Mouse (Mus musculus) left cerebral cortex, postnatal 14 days (tissue): ENCODE measurements around the gene Pgm5. TPM values are rescaled to one million over a fixed set of nuclear protein-coding genes. Genes with fewer than 3 reads are reported as not detected.
"Not testable (repeated sequence)": the region's sequence is repeated elsewhere in the genome, so short reads cannot be mapped to it uniquely, and the experiment has no call there.

ENCODE experiments used
- DNase-seq, 2 experiments: peaks; one replicate each; pipeline ENCODE4 v3.0.0; 2021 to 2022; ENCODE audit warnings: low spot score in 2 of 2, mixed read lengths in 1 of 2
- intact Hi-C: fragments of 180-260 bp; cut with DNase I; formaldehyde crosslinking; loops from one replicate; pipeline ENCODE4 v1.15.1; 2025
- total RNA-seq, 2 experiments: library from RNA; stranded (reverse); gene quantifications; 2 replicates each; pipeline ENCODE4 v1.2.3; 2021

The Pgm5 gene
- total RNA-seq, 2 experiments from 2014 or later, result 3.3 TPM

- intact Hi-C loops, result no loop called here
Observed at GRCm38 (mm10) chr19:24724362-24724761, 137.3 kb downstream of the Pgm5 start.

GRCm38 (mm10) chr19:24720448-24720847, 141.2 kb downstream of the Pgm5 start:
- intact Hi-C loops, result no loop called here
- DNase-seq, result no peak

More at GRCm38 (mm10) chr19:24724362-24724761, 137.3 kb downstream of the Pgm5 start:
- peak in 1 of 2 experiments; percentile 22 for DNase-seq

GRCm38 (mm10) chr19:24719504-24719903, 142.2 kb downstream of the Pgm5 start:
- intact Hi-C loops, result no loop called here
- DNase-seq, result no peak

GRCm38 (mm10) chr19:24718021-24718420, 143.6 kb downstream of the Pgm5 start:
- intact Hi-C loops, result no loop called here
- DNase-seq, result no peak

- intact Hi-C loops, result no loop called here
- DNase-seq, result peak; percentile 37 to 67
Observed at GRCm38 (mm10) chr19:24716303-24717097, 145.2 kb downstream of the Pgm5 start.

- intact Hi-C loops, result no loop called here
- DNase-seq, result no peak
Observed at GRCm38 (mm10) chr19:24708032-24708431, 153.6 kb downstream of the Pgm5 start.

- no peak for DNase-seq
- intact Hi-C loops, result no loop called here
Observed at GRCm38 (mm10) chr19:24707071-24707906, 154.4 kb downstream of the Pgm5 start.

GRCm38 (mm10) chr19:24705395-24705794, 156.3 kb downstream of the Pgm5 start:
- intact Hi-C loops, result loop anchor here (2.0 kb wide), 1 partner anchor 165 kb away; no protein-coding TSS in a partner anchor
- DNase-seq, result peak; percentile 43 to 62

GRCm38 (mm10) chr19:24704326-24704725, 157.3 kb downstream of the Pgm5 start:
- intact Hi-C loops, result loop anchor here (2.0 kb wide), 1 partner anchor 166 kb away; no protein-coding TSS in a partner anchor

GRCm38 (mm10) chr19:24703680-24704079, 158.0 kb downstream of the Pgm5 start:
- intact Hi-C loops, result loop anchor here (2.0 kb wide), 1 partner anchor 167 kb away; no protein-coding TSS in a partner anchor

More at GRCm38 (mm10) chr19:24704326-24704725, 157.3 kb downstream of the Pgm5 start:
- DNase-seq, result peak in 1 of 2 experiments; percentile 37

GRCm38 (mm10) chr19:24703168-24703567, 158.5 kb downstream of the Pgm5 start:
- DNase-seq, intact Hi-C loops: not testable (repeated sequence)

More at GRCm38 (mm10) chr19:24703680-24704079, 158.0 kb downstream of the Pgm5 start:
- DNase-seq, result no peak

GRCm38 (mm10) chr19:24701716-24702115, 159.9 kb downstream of the Pgm5 start:
- no peak for DNase-seq
- intact Hi-C loops, result no loop called here

GRCm38 (mm10) chr19:24700664-24701063, 161.0 kb downstream of the Pgm5 start:
- intact Hi-C loops, result no loop called here
- DNase-seq, result no peak

- intact Hi-C loops, result no loop called here
- DNase-seq, result no peak
Observed at GRCm38 (mm10) chr19:24699910-24700309, 161.7 kb downstream of the Pgm5 start.

GRCm38 (mm10) chr19:24699196-24699595, 162.5 kb downstream of the Pgm5 start:
- intact Hi-C loops, result no loop called here
- DNase-seq, result no peak

- no peak for DNase-seq
- intact Hi-C loops, result no loop called here
Observed at GRCm38 (mm10) chr19:24698651-24699050, 163.0 kb downstream of the Pgm5 start.

- intact Hi-C loops, result no loop called here
- no peak for DNase-seq
Observed at GRCm38 (mm10) chr19:24697946-24698345, 163.7 kb downstream of the Pgm5 start.

GRCm38 (mm10) chr19:24692691-24693090, 169.0 kb downstream of the Pgm5 start:
- intact Hi-C loops, result no loop called here
- DNase-seq, result no peak

GRCm38 (mm10) chr19:24689531-24689930, 172.1 kb downstream of the Pgm5 start:
- no peak for DNase-seq
- intact Hi-C loops, result no loop called here

- no peak for DNase-seq
- intact Hi-C loops, result no loop called here
Observed at GRCm38 (mm10) chr19:24688327-24688726, 173.3 kb downstream of the Pgm5 start.
